Mouse (Mus musculus) megakaryocyte-erythroid progenitor cell, adult 5-6 weeks (primary cell): ENCODE measurements around the gene Slc12a8. TPM values are rescaled to one million over a fixed set of nuclear protein-coding genes. Genes with fewer than 3 reads are reported as not detected.
A peak's percentile ranks its signal among the peaks of the same experiment; 100 is the strongest.

Experiments used
- ATAC-seq: replicated peaks from 2 replicates; pipeline ENCODE4 v1.8.0; 2016; ENCODE audit warnings: mild to moderate bottlenecking, inconsistent platforms; ENCODE audit not compliant: severe bottlenecking, poor library complexity, low FRiP score, low TSS enrichment
- total RNA-seq, 2 experiments: library from RNA; stranded (forward) in 1 of 2; stranded (reverse) in 1 of 2; fragments of 200-1000, 215-1000 nt in 1 of 2; fragments of >200 nt in 1 of 2; fragmentation: Nextera tagmentation in 1 of 2; gene quantifications; 2 replicates each; pipeline ENCODE4 v1.2.3; 2014 to 2017

The Slc12a8 gene
- total RNA-seq, 2 experiments from 2014 or later, result not detected

DNA sequence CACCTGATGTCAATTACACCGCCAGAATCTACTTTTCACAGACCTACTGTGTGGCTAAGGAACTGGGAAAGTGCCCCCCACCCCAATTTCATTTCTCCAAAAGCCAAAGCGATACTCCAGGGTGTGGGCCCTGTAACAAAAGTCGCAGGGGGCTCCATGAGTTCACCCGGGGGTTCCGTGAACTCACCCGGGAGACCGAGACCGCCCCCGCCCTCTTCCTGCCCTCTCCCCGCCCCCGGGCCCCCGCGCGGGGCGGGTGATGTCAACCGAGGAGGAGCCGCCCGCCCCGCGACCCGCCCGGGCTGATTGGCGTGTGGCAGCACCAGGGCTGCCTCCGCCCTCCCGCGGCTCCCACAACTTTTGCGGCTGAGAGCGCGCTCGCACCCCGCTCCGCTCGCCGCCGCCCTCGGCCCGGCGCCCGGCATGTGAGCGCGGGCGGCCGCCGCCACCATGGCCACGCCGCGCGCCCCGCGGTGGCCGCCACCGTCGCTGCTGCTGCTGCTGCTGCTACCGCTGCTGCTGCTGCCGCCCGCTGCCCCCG is 167.1 kb downstream of the Slc12a8 start, which contains the start of gene Heg1:
Gene Heg1 (plus strand): TSS at position 209 of the 541 bp plus-strand sequence.
- ATAC-seq, result peak; percentile 82

DNA sequence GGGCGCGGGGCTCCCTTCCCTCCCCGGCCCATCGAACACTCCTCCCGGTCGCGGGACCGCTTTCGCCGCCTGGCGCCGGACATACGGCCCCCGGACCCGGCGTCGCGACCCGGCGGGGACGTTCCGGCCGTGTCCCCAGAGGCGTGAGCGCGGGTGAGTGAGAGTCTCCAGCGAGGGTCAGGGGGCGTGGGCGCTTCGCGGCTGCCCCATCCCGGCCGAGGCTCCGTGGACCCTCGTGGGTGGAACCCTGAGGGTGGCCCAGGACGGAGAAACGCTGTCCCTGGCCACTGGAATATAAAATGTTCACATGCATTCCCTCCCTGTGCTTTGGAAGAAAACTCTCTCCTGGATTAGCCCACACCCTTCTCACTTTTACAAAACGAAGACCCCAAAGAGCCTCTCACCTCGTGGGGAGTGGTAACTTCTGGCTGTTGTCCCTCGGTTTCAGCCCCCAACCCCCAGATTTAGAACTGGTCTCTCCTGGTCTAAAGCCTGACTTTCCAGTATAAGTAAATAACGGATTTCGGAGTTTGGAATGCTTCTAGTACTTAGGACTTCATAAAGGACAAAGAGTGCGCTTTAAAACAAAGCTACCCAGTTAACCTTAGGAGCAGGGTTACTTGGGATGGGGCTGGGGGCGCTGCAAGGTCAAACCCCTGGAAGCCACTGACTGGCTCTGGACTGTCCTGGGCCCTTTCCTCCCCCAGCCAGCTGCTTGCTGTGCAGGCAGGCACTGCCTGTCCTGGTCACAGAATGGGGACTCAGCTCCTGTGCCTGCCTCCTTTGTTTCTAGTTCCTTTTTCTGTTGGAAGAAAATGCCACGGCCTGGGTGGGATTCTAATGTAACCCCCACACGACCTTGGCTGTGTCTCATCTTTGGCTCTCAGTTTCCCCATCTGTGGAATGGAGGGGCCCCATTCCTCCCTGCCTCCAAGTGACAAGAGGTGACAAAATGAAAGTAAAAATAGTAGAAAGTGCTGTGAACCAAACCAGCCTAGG is 167.9 kb downstream of the Slc12a8 start:
- no peak for ATAC-seq

DNA sequence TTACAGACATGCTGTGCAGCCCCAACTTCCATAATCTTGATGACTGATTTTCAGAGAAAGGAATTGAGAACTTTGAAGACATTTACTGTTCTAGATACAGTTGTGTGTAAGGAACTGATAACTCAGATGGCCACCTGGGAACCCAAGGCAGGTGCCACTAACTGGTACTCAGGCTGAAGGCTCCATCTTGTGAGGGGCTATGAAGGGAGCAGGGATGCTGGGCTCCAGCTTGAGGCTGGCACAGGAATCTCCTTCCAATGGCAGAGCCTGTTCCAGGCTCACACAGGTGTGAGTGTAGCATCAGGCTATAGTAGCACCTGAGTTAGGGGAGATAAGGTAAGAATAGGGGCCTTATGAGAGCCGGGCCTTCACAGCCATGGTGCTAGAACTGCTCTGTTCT is 168.9 kb downstream of the Slc12a8 start:
- ATAC-seq, result no peak

DNA sequence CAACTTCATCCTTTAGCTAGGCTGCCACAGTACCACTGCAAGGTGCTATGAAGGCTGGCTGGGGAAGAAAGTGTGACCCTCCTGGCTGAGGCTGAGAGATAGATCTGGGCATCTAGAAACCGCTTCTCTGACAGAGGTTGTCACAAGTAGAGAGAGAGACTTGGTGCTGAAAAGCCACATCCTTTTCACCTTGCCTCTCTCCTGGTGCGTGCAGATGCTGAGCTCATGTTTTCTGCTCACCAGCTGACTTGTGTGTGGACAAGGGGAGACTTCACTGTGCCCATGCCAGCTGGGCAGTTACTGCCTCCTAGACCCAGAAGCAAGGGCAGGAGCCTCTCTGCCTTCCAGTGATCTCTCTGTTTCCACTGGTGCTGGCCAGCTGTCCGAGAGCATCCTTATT is 170.6 kb downstream of the Slc12a8 start:
- no peak for ATAC-seq

DNA sequence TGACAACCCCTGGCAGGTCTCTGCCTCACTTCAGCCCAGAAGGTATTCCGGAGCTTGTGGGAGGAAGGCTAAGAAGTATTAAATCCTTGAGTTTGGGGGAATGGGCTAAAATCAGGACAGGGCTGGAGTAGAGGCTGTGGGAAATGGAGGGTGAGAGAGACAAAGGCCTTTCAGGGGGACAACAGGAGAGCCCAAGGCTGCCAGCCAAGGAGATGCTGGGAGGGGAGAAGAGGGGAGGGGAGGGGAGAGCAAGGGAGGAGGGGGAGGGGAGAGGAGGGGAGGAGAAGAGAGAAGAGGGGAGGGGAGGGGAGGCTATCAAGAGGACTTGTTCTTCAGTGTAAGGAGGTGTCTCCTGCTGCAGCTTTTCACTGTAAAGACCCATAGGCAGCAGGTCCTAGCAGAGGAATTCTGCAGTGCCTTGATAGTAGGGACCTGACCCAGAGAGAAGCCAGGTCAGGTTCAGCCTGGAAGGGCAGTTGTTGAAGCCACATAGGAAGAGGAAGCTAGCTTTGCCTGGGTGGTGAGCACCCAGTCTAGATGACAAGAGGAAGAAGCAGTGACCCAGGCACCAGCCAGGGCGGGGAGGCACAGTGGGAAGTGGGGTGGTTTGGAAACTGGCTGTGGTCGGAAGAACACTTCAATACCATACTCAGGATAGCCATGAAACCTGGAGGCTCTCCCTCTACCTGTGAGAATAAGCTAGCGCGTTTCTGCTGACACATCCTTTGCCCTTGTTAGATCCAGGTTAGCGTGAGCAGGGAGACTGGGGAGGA is 174.0 kb downstream of the Slc12a8 start:
- no peak for ATAC-seq

DNA sequence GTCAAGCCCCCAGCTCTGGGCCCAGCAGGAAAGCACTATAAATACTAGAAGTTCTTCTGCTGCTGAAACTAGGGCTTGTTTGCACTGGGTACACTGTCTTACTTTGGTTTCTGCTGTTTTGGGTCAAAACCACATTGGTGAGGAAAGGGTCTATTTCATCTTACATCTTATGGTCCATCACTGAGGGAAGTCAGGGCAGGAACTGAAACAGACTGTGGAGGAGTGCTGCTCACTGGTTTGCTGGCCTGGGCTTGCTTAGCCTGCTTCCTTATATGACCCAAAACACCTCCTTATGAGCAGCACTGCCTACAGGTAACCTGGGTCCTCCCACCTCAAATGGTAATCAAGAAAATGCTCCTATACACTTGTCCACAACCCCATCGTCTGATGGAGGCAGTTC is 176.4 kb downstream of the Slc12a8 start:
- no peak for ATAC-seq

DNA sequence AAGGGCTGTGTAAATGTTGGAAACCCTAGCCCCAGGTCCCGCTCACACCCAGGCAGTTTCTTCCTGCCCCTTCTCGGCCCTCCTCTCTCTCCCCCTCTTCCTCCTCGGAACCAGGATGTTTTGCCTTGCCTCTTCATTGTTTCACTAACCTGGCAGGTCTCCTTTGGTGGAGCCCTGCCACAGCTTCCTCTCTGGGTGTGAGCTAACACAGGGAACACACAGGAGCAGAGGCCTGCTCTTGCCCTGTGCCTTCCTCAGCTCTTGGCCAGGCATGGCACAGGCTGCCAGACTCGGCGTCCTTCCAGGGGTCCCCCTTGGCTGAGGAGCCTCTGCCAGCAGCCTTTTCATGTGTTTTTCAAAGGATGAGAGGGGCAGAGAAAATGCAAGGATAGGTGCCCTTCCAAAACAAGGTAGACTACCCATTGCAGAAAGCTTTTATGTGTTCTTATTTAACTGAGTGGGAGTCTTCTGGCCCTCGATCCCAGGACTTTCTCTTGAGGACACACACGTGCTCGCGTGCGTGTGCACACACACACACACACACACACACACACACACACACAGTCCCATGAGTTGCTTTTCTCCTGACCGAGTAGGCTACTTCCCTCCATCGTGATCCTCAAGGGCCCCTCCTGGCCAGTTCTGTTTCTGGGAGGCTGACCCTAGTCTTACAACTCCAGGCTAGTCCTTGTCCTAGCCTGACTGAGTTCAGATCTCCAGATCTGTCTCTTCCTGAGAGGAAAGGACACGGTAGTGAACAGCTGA is 179.9 kb downstream of the Slc12a8 start:
- ATAC-seq, result no peak

DNA sequence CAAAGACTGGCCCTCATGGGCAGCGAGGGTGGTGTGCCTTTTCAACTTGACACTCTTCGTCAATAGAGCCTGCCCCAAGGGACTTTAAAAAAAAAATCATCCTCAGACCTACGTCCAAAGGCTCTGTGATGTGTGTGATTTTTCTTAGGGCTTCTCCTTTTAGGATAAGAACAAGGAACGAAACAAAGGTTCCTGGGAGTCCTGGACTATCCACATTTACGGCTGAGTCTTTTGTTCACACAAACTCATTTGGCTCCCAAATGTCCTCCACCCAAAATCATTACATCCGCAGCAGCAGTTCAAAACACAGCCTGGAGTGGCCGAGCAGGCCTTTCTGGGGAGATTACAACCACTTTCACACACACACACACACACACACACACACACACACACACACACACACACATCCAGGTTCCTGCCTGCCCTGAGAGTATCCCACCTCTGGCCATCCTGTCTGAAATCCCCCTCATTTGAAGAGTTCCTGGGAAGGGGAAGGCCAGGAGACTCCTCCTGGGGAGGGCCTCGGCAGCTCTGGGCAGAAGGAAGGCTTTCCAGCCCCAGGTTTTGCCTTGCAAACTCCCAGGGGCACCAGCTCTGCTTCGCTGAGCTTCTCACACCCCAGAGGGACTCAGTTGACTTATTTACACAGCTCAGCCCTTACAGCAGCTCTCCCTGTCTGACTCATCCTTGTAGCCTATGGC is 180.6 kb downstream of the Slc12a8 start:
- ATAC-seq, result no peak

DNA sequence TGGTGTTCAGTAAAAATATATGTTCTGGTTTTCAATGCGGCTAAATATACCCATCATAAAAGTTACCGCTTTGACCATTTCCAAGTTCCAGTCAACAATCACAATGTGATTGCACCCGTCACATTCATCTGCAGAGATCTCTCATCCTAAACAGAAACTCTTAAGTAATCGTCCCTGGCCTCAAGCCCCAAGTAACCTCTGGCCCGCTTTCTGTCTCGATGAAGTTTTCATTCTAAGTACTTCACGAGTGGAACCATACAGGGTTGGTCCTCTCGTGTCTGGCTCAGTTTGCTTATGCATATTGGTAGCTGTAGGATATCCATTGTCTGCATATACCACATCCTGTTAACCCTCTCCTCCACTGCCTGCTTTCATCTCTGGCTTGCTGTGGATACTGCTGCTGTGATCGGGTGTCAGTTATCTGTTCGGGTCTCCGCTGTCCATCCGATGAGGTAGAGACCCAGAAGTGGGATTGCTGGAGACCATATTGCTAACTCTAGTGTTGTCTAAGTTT is 181.2 kb downstream of the Slc12a8 start:
- no peak for ATAC-seq

DNA sequence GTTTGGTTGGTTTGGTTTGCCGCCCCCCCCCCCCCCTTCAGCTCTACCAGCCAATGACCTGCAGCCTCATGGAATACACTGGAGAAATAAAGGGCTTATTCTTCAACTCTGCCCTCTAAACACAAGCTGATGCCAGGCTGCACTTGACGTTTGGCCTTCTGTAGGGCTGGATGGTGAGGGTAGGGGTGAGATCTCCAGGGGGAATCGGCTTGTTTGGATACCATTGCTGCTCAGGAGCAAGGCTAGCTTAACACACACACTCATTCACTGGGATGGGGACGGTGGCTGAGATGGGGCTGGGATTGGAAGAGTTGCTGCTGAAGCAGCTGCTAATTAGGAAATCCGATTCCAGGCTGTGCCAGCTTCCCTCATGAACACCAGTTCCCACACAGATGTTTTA is 183.5 kb downstream of the Slc12a8 start:
- no peak for ATAC-seq

DNA sequence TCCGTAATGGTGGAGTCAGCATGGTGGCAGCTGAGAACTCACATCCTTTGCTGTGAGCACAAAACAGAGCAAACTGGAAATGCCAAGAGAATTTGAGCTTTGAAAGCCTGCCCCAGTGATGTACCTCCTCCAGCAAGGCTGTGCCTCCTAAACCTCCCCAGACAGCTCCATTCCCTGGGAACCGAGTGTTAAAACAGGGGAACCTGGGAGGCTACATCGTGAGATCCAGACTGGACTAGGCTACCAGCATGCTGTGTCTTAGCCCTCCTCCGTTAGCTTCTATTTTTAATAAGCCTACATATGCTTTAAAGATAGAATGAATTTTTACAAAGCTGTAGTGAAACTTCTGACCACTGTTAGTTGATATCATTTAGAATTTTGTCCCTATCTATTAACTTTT is 184.7 kb downstream of the Slc12a8 start:
- no peak for ATAC-seq

DNA sequence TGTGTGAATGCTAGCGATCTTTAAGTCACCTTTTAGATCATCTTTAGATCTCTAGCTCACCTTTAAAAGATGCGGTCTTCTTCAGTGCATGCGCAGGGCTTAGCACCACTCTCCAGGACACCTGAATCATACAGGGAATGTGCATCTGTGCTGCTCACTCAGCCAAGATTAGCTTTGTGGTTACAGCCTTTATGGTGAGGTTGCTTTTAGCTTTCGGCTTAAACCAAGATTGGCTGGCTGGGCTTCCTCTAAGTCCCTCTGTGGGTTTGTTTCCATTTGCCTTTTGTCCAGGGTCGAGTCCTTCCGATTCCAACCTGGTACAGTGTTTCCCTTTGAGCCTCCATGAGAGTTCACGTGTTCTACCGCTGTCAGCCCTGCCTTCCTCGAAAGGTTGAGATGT is 187.2 kb downstream of the Slc12a8 start:
- ATAC-seq, result no peak

DNA sequence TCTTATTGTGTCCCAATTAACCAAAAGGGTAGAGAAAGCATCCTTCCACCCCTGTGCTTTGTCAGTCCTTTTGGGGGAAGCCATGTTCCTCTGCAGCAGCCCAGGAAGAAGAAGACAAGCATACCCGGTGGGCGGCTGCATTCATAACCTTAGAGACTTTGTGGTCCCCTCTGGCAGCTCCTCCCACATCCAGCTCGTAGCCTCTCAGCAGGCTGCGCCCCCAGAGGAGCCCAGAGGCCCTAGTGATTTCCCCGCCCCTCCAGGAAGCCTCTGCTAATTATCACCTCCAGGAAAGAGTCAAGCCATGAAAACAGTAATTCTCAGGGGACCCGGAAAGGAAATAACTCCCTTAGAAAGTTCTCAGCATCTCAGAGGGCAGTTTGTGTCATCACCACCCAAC is 188.1 kb downstream of the Slc12a8 start:
- no peak for ATAC-seq

DNA sequence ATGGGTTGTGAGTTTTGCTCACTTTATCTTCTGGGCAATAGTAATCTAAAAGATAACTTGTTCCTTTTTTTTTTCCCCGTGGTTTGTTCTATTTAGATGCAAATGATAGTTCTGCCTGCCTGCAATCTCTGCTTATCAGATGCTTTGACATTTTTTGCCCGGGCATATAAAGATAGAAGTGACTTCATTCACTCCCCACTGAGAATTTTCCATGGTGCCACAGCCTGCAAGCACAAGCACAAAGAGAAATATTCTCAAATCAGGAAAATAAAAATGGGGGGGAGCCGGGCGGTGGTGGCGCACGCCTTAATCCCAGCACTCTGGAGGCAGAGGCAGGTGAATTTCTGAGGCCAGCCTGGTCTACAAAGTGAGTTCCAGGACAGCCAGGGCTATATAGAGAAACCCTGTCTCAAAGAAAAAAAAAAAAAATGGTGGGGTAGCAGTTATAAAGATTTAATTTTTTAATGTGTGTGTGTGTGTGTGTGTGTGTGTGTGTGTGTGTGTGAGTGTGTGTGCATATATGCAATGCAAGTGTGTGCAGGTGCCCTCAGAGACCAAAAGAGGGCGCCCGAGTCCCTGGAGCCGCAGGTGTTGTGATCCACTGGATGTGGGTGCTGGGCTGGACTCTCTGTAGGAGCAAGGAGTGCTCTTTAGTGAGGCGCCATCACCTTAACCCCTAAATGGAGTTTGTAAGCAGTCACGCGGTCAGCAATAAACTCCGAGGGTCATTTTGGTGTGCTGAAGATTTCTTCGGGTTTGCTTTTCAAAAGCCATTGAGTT is 189.2 kb downstream of the Slc12a8 start:
- ATAC-seq, result no peak

DNA sequence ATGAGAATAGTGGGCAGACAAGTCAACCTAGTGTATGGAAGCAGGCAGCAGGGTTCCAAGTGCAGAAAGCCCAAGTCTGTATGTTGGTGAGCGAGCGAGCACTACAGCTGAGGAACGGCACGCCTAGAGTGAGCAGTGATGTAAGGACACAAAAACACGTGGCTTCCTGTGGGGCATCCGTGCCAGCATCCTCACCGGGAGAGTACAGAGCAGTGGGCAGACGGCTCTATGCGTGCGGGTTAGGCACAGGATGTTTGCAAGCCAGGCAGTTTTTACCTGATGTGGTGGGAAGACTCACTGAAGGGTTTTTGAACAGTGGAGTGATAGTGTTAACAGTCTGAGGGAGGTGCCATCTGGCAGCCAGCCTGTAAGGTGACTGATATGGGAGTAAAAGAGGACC is 190.9 kb downstream of the Slc12a8 start:
- ATAC-seq, result no peak

DNA sequence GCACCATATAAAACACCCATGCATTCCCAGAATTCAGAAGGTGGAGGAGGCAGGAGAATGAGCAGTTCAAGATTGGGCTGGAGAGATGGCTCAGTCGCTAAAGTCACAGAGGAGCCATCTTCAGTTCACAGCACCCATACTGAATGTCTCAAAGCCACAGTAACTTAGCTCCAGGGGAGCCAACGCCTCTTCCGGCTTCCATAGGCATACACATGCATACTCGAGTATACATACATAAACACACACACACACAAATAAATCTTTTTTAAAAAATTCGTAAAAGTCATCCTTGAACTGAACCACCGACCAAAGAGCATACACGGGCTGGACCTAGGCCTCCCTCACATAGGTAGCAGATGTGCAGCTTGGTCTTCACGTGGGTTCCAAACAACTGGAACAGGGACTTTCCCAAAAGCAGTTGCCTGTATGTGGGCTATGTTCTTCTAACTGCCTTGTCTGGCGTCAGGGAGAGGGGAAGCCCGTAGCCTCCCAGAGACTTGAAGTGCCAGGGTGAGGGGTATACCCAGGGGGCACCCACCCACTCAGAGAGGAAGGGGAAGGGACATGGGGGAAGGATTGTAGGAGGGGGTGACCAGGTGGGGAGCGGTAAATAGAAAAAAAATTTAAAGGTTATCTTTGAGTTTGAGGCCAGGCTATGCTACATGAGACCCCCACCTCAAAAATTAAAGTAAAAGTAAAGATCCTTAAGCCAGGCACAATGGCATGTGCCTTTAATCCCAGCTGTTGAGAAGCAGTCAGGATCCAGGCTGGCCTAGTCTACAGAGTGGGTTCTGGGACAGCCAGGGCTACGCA is 191.7 kb downstream of the Slc12a8 start:
- no peak for ATAC-seq
